Comparison of ENCODE assay signal across 16 mouse cellular contexts in genomic region chr2:27330446-27330845, GRCm38 (mm10).
DNase-seq lines count a peak whose midpoint lies in the region; ATAC-seq and TF ChIP-seq lines count a peak whose summit lies in the region.
"Had no signal": no experiment of that assay in that cellular context is flagged by ENCODE, and none has a peak within 500 bp of the region (broad histone marks: within the 10 kb centered on the region; RNA-seq: fewer than 3 reads in every experiment).

No protein-coding gene starts in this region.

- no peak overlapping the region for H3K4me3 ChIP-seq in forebrain, embryonic 14.5 days (ENCODE audit: low read depth, low read length)
- H3K4me3 ChIP-seq in forebrain, embryonic 11.5 days (ENCODE audit: low read depth, low read length) = no peak overlapping the region
- H3K4me3 ChIP-seq in hindbrain, postnatal 0 days (ENCODE audit: low read length) = no peak overlapping the region
- H3K4me3 ChIP-seq: embryonic facial prominence, embryonic 13.5 days; heart, embryonic 12.5 days had no signal

- no peaks in the 10 kb centered on the region for H3K36me3 ChIP-seq in forebrain, embryonic 14.5 days (ENCODE audit: control insufficient read depth, insufficient read depth, low read length)
- no peaks in the 10 kb centered on the region for H3K36me3 ChIP-seq in forebrain, embryonic 11.5 days (ENCODE audit: control insufficient read depth, insufficient read depth, low read length)
- no peaks in the 10 kb centered on the region for H3K36me3 ChIP-seq in hindbrain, postnatal 0 days (ENCODE audit: insufficient read depth, low read length)
- H3K36me3 ChIP-seq: embryonic facial prominence, embryonic 13.5 days; heart, embryonic 12.5 days had no signal

- peak overlapping the region; percentile 2; the same call in 1 of the 2 replicates for H3K27ac ChIP-seq in forebrain, embryonic 14.5 days (ENCODE audit: low read depth, low read length)
- H3K27ac ChIP-seq in forebrain, embryonic 11.5 days (ENCODE audit: low read depth, low read length) = no peak overlapping the region
- H3K27ac ChIP-seq in hindbrain, postnatal 0 days = peak overlapping the region; percentile 32; the same call in 1 of the 2 replicates
- H3K27ac ChIP-seq: embryonic facial prominence, embryonic 13.5 days; stomach, postnatal 0 days had no signal

- H3K27me3 ChIP-seq in forebrain, embryonic 14.5 days (replicated peaks; ENCODE audit: control insufficient read depth, insufficient read depth, low read length) = no peaks in the 10 kb centered on the region
- no peaks in the 10 kb centered on the region for H3K27me3 ChIP-seq in forebrain, embryonic 11.5 days (ENCODE audit: control insufficient read depth, insufficient read depth, low read length)
- H3K27me3 ChIP-seq in hindbrain, postnatal 0 days (ENCODE audit: insufficient read depth, low read length) = no peaks in the 10 kb centered on the region
- H3K27me3 ChIP-seq: embryonic facial prominence, embryonic 13.5 days; heart, embryonic 12.5 days had no signal

- peak; percentile 51 for DNase-seq in forebrain, embryonic 14.5 days (ENCODE audit: low spot score)
- DNase-seq in forebrain, embryonic 11.5 days (ENCODE audit: low spot score) = no peak
- peak; percentile 68 for DNase-seq in brain, embryonic 14.5 days (ENCODE audit: low read depth)
- peak; percentile 74 to 77 for DNase-seq in cerebellum, postnatal 10 days
- peak; percentile 63 for DNase-seq in hindbrain, postnatal 0 days (ENCODE audit: low spot score)
- DNase-seq in urinary bladder, postnatal 10 days (ENCODE audit: low spot score) = no peak
- DNase-seq in right cerebral cortex, postnatal 4 days = no peak
- DNase-seq: adrenal gland, adult 2 months; heart, postnatal 4 days; kidney, adult 2 months; lung, adult 18-20 months; thymus, postnatal 4 days had no signal

- 46% methylated on average over 8 of the region's 8 CpGs for WGBS in forebrain, embryonic 14.5 days
- WGBS in forebrain, embryonic 11.5 days = 65% methylated on average over 8 of the region's 8 CpGs
- 46% methylated on average over 8 of the region's 8 CpGs for WGBS in hindbrain, postnatal 0 days

- no peak for TF ChIP-seq POLR2A in brain, embryonic 14.5 days (IDR thresholded peaks at IDR 0.05; ENCODE audit: borderline replicate concordance, extremely low read depth, insufficient read depth, insufficient read length, poor library complexity, severe bottlenecking)

- TF ChIP-seq CTCF in brain, embryonic 14.5 days (IDR thresholded peaks at IDR 0.05; ENCODE audit: borderline replicate concordance, extremely low read depth, insufficient read depth, insufficient read length) = no peak
- no peak for TF ChIP-seq CTCF in hindbrain, postnatal 0 days (IDR thresholded peaks at IDR 0.05; ENCODE audit: low read depth)

- no peak overlapping the region for H3K9ac ChIP-seq in forebrain, embryonic 14.5 days (ENCODE audit: low read length)
- H3K9ac ChIP-seq in forebrain, embryonic 11.5 days (ENCODE audit: low read length) = no peak overlapping the region
- H3K9ac ChIP-seq in hindbrain, postnatal 0 days (replicated peaks; ENCODE audit: low read length) = no peak overlapping the region
- H3K9ac ChIP-seq: embryonic facial prominence, embryonic 13.5 days; heart, embryonic 12.5 days had no signal

- no peaks in the 10 kb centered on the region for H3K9me3 ChIP-seq in forebrain, embryonic 14.5 days (replicated peaks; ENCODE audit: control insufficient read depth, low read length)
- H3K9me3 ChIP-seq in forebrain, embryonic 11.5 days (ENCODE audit: control insufficient read depth, low read length) = no peaks in the 10 kb centered on the region
- H3K9me3 ChIP-seq in hindbrain, postnatal 0 days (ENCODE audit: low read length) = no peaks in the 10 kb centered on the region
- H3K9me3 ChIP-seq: embryonic facial prominence, embryonic 13.5 days; heart, embryonic 12.5 days had no signal

- no peak overlapping the region for H3K4me2 ChIP-seq in forebrain, embryonic 14.5 days (ENCODE audit: low read length)
- H3K4me2 ChIP-seq in forebrain, embryonic 11.5 days (ENCODE audit: low read depth, low read length, severe bottlenecking) = no peak overlapping the region
- no peak overlapping the region for H3K4me2 ChIP-seq in hindbrain, postnatal 0 days (ENCODE audit: low read depth, low read length)
- H3K4me2 ChIP-seq: embryonic facial prominence, embryonic 13.5 days; heart, embryonic 12.5 days had no signal

- ATAC-seq in forebrain, embryonic 14.5 days = peak; percentile 24; the same call in 1 of the 2 replicates
- ATAC-seq in forebrain, embryonic 11.5 days (replicated peaks; ENCODE audit: low FRiP score) = no peak
- ATAC-seq in hindbrain, postnatal 0 days = no peak; the same call in 1 of the 2 replicates
- no peak for ATAC-seq in megakaryocyte, adult 5-6 weeks (ENCODE audit: poor library complexity, severe bottlenecking)

- H3K4me1 ChIP-seq in forebrain, embryonic 14.5 days (ENCODE audit: control insufficient read depth, insufficient read depth, low read length) = peaks cover 9% of the 10 kb centered on the region; the same call in 1 of the 2 replicates
- no peaks in the 10 kb centered on the region; the same call in none of the 2 replicates for H3K4me1 ChIP-seq in forebrain, embryonic 11.5 days (replicated peaks; ENCODE audit: control insufficient read depth, insufficient read depth, low read length)
- H3K4me1 ChIP-seq in hindbrain, postnatal 0 days (ENCODE audit: insufficient read depth, low read length) = peaks cover 4% of the 10 kb centered on the region; the same call in 1 of the 2 replicates

Comparison
In these comparisons a context has a peak if more than half of its experiments do, and no peak if none do; other contexts are left out.
1. DNase-seq: peak in forebrain, embryonic 14.5 days (single experiment), brain, embryonic 14.5 days (single experiment), cerebellum, postnatal 10 days (2 of 2) and hindbrain, postnatal 0 days (single experiment); none in forebrain, embryonic 11.5 days (single experiment), urinary bladder, postnatal 10 days (single experiment) and right cerebral cortex, postnatal 4 days (single experiment).